Mouse (Mus musculus): ENCODE results near the gene Fbxo8.

Gene Fbxo8

DNA sequence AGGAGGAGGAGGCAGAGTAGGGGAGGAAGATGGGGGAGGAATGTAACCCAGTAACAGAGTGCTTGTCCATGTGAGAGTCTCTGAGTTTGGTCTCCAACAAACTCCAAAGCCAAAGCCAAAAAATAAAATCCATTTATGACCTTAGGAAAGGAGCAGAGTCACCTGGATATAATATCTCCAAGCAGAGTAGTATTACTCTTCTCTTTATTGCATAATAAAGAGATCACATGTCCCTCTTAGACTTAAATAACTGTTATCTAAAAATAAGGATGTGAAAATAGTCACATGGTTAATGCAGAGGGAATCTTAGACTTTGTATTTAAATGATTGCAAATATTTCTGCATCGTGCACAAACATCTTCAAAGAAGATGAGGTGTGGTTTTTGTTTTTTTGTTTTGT lies 63.3 kb downstream of the Fbxo8 start:
- no peak for DNase-seq (ENCODE audit: low read depth)

- peak; percentile 33 for DNase-seq (ENCODE audit: low read depth)
These were observed 64.1 kb downstream of the Fbxo8 start for GRCm38 (mm10) chr8:56615005-56615404.

- peak; percentile 28 for DNase-seq (ENCODE audit: low read depth)
These were observed 65.4 kb downstream of the Fbxo8 start for GRCm38 (mm10) chr8:56616260-56616659.

GRCm38 (mm10) chr8:56617271-56617670 lies 66.4 kb downstream of the Fbxo8 start:
- no peak for DNase-seq (ENCODE audit: low read depth)

DNA sequence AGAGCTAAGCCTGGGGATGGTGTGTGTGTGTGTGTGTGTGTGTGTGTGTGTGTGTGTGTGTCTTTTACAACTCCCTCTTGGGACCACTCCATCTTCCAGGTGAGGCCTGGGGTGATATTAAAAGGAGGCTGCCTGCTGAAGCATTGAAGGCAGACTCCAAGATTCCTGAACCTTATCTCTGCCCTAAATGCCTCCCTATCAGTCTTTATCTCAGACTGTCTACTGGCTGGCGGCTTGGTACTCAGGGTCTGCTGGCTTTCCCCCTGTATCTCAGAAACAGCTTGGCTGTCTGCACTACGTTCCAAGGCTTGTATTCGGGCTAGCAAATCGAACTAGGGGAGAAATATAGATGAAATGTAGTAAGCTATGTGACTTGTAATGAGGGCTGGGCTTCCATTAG lies 68.2 kb downstream of the Fbxo8 start:
- DNase-seq (ENCODE audit: low read depth): no peak

- no peak for DNase-seq (ENCODE audit: low read depth)
These were observed 68.7 kb downstream of the Fbxo8 start for GRCm38 (mm10) chr8:56619571-56619970.

- DNase-seq (ENCODE audit: low read depth): no peak
These were observed 69.8 kb downstream of the Fbxo8 start for GRCm38 (mm10) chr8:56620691-56621090.

GRCm38 (mm10) chr8:56621093-56621492 lies 70.2 kb downstream of the Fbxo8 start:
- DNase-seq (ENCODE audit: low read depth): no peak

- DNase-seq (ENCODE audit: low read depth): no peak
These were observed 71.7 kb downstream of the Fbxo8 start for GRCm38 (mm10) chr8:56622470-56623024.

GRCm38 (mm10) chr8:56623346-56623745 lies 72.5 kb downstream of the Fbxo8 start:
- no peak for DNase-seq (ENCODE audit: low read depth)

GRCm38 (mm10) chr8:56629160-56629559 lies 78.3 kb downstream of the Fbxo8 start:
- no peak for DNase-seq (ENCODE audit: low read depth)

DNA sequence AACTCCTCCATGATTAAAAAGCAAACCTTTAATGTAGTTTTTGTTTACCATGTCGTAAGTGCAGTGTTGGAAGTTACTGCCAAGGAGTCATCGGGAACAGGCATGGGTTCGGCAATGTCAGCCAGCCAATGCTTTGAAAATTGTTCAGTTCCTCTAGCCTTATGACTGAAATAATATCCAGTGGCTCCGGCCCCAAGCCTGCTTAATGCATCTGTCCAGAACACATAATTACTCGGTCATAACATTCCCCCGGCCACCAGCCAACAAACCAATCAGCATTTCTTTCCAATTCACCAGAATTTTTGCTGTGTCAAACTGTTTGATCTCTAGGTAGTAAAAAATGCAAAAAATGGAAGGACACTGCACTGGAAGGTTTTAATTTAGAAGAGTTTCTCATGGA lies 88.4 kb downstream of the Fbxo8 start:
- no peak for DNase-seq (ENCODE audit: low read depth)

Data from c-Kit-positive CD71-negative TER-119-negative erythroid progenitor cells, embryonic 14.5 days (primary cell).